Mouse (Mus musculus) adrenal gland, adult 18-20 months (tissue): Measurements from ENCODE around the gene Lhcgr. TPM values are rescaled to one million over a fixed set of nuclear protein-coding genes. Genes with fewer than 3 reads are reported as not detected.
A peak's percentile ranks its signal among the peaks of the same experiment; 100 is the strongest.

Experiments used
- DNase-seq, 2 experiments: peaks; one replicate each; pipeline ENCODE4 v3.0.0; 2021 to 2022; ENCODE audit warnings: low spot score in 2 of 2
- total RNA-seq, 2 experiments: library from RNA; stranded (reverse); gene quantifications; 1 replicate in 1 of 2; 2 replicates in 1 of 2; pipeline ENCODE4 v1.2.3; 2021

Lhcgr gene
- total RNA-seq, 2 experiments from 2014 or later = 0.07 TPM; not detected in 1

DNA sequence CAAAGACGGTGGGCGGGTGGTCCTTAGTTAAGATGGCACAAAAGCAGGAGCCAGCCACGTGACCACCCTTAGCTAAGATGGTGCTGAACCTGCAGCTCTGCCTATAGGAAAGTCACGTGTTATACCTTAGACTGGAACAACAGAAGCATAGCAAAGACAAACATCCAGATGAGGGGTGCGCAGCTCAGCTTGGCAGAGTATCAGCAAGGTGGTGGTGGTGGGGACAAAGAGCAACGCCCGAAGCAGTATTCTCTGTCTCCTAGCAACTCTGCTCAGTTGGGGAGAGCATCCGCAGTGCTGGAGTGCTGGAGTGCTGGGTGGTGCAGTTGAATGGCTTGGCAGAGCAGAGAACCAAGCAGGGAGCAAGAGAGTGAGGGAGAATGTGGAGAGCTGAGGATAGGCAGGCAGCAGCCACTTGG lies 85.5 kb downstream of the Lhcgr start:
- no peak for DNase-seq

GRCm38 (mm10) chr17:88703112-88703511 lies 88.7 kb downstream of the Lhcgr start:
- no peak for DNase-seq

DNA sequence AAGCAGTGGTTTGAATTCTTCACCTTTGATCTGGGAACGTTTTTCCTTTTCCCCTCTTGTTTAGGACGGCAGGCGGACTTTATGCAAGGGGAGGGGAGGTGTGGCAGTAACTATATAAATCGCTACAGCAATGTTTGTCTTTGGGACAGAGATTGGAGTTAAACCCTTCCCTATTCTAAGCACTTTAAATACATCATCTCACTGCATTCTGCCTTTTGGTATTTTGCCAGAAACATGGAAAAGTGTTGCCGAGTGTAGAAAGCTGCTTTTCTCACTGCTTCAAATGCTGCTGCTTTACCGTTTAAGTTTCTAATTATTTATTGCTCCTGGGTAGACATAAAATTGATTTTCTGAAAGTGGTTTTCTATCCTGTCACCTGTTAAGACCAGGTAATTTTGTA lies 89.4 kb downstream of the Lhcgr start:
- DNase-seq = no peak

DNA sequence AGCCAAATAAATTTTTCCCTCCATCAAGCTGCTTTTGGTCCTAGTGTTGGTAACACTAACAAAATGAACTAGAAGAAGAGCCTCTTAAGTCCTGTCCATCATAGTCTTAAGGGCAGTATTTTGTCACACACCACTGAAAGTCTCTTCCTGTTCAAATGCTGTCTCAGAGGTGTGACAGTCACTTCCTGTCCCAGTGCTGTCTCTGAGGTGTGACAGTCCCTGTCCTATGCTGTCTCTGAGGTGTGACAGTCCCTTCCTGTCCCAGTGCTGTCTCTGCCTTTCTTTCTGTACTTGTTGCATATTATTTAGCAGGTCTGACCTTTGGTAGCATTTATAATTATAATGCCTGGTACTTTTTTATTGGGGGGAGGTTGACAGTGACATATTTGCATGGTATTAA lies 90.9 kb downstream of the Lhcgr start:
- no peak for DNase-seq

GRCm38 (mm10) chr17:88696656-88697333 lies 95.0 kb downstream of the Lhcgr start:
- no peak for DNase-seq

DNA sequence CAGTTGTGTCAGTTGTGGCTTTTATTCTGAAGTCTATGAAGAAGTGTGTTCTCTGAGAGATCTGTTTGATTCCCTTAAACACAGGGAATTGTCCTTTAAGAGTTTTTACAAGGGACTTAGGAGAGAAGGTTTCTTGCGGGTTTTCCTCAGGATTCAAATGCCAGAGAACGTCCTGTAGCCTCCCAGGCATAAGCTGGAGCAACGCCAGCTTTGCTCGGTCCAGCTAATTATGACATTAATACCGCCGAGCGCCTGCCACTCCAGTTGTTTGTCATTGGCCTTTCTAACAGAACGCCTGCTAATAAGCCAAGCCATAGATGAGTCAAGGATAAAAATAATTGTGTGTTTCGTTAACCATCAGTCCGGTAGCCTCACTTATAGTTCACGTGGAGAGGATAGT lies 103.6 kb downstream of the Lhcgr start:
- DNase-seq = no peak

- no peak for DNase-seq
Measured at GRCm38 (mm10) chr17:88675310-88676309, 116.2 kb downstream of the Lhcgr start.

DNA sequence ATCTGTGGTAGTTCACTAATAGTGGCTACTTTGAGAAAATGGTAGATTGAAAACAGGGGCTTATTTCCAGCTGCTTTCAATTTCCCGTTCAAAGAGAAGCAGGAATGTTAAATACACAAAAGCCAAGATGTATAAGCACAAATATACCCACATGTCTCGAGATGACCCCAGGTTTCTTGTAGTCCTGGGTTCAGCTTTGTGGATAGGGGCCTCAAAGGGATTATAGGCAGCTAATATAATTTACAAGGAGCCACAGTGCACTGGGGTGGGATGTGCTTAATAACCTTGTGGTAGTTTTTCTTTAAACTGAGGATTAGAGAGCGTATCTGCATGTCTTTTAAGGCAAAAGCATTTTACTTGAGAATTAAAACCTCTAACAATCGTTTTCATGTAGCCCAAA lies 121.0 kb downstream of the Lhcgr start:
- DNase-seq = no peak

- DNase-seq = no peak
Measured at GRCm38 (mm10) chr17:88669921-88670320, 121.9 kb downstream of the Lhcgr start.

DNA sequence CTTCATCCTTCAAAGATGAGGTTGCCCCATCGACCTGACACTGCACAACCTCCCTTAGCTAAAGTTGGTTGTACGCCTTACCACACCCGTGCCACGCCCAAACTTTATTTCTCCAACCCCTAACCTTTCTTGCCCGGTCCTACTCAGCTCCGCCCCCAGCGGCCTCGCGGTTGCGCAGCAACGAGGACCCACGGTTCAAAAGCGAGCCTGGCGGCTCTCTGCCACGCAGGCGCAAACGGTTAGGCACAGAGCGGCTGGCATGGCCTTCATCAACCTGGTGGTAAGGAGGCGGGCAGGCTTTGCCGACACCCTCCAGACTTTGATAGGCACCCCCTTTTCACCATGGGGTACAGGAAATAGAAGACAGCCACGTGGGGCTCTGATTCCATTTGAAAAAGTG lies 123.3 kb downstream of the Lhcgr start, which contains the start of gene Gtf2a1l:
Gene Gtf2a1l (plus strand): TSS at position 209 of the 400 bp plus-strand sequence.
- DNase-seq = peak; percentile 15 to 28

Other genes starting within 250 kb of the Lhcgr start
- gene Ston1, start 194.3 kb downstream of the Lhcgr start, total RNA-seq = 10 to 100 TPM; 28.3 to 32.3 TPM
- not detected for gene Gtf2a1l, start 123.3 kb downstream of the Lhcgr start, total RNA-seq